Mouse (Mus musculus) CH12.LX (cell line): Measurements from ENCODE around the gene Creb1. TPM values are rescaled to one million over a fixed set of nuclear protein-coding genes. Genes with fewer than 3 reads are reported as not detected.
A peak's percentile ranks its signal among the peaks of the same experiment; 100 is the strongest.

Experiments used
- DNase-seq: peaks from one replicate; pipeline ENCODE4 v3.0.0-alpha.2; 2013; ENCODE audit errors: extremely low read depth
- H3K27ac ChIP-seq: 2 replicates; pipeline ENCODE4 v1.5.1; 2012; ENCODE audit warnings: low read depth, mild to moderate bottlenecking, control low read depth, moderate library complexity; ENCODE audit not compliant: insufficient read depth
- H3K27me3 ChIP-seq: replicated peaks from 2 replicates; pipeline ENCODE3; 2012; ENCODE audit warnings: inconsistent platforms
- H3K36me3 ChIP-seq, 2 experiments: replicated peaks in 1 of 2; 2 replicates each; pipeline versions ENCODE3 to v1.6.1; 2012; ENCODE audit warnings: inconsistent platforms in 1 of 2, low read length in 1 of 2, mild to moderate bottlenecking in 1 of 2, mixed read lengths in 1 of 2, moderate library complexity in 1 of 2; ENCODE audit not compliant: control insufficient read depth in 1 of 2, insufficient read depth in 1 of 2
- H3K4me1 ChIP-seq, 2 experiments: 2 replicates each; pipeline ENCODE4 v1.6.1; 2012; ENCODE audit warnings: inconsistent platforms in 1 of 2, moderate library complexity in 1 of 2; ENCODE audit not compliant: insufficient read depth in 2 of 2, control insufficient read depth in 1 of 2
- H3K4me2 ChIP-seq: 2 replicates; pipeline ENCODE4 v1.6.1; 2012; ENCODE audit warnings: low read depth, mild to moderate bottlenecking, control low read depth; ENCODE audit not compliant: poor library complexity, insufficient read depth, severe bottlenecking
- H3K4me3 ChIP-seq, 3 experiments: fragments of 150-350 bp in 1 of 3; sonication (generic) in 1 of 3; replicated peaks in 1 of 3; 2 replicates each; pipeline versions ENCODE3 to v1.5.1; 2011 to 2012; ENCODE audit warnings: low read depth in 2 of 3, low read length in 2 of 3, mild to moderate bottlenecking in 2 of 3, moderate library complexity in 2 of 3, control low read depth in 1 of 3, improper control_type of control experiment in 1 of 3, inconsistent platforms in 1 of 3, mixed read lengths in 1 of 3; ENCODE audit not compliant: poor library complexity in 1 of 3
- H3K79me2 ChIP-seq: replicated peaks from 2 replicates; pipeline ENCODE4 v1.6.1; 2012; ENCODE audit warnings: mild to moderate bottlenecking, moderate library complexity; ENCODE audit not compliant: control insufficient read depth, poor library complexity, insufficient read depth, severe bottlenecking; ENCODE audit errors: extremely low read depth
- H3K9ac ChIP-seq: 2 replicates; pipeline ENCODE4 v1.6.1; 2012; ENCODE audit warnings: low read depth, mild to moderate bottlenecking, control low read depth, moderate library complexity; ENCODE audit not compliant: insufficient read depth
- H3K9me3 ChIP-seq: replicated peaks from 2 replicates; pipeline ENCODE3; 2012; ENCODE audit warnings: low read length, inconsistent platforms, mixed read lengths
- BHLHE40 ChIP-seq: IDR thresholded peaks from 2 replicates; pipeline ENCODE4 v1.6.1; 2011; ENCODE audit warnings: mild to moderate bottlenecking, low read depth, low read length, improper control_type of control experiment
- EP300 ChIP-seq: IDR thresholded peaks from 2 replicates; pipeline ENCODE4 v1.6.1; 2011; ENCODE audit warnings: low read length, improper control_type of control experiment
- ETS1 ChIP-seq: conservative IDR thresholded peaks from 2 replicates; pipeline ENCODE4 v1.6.1; 2012; ENCODE audit warnings: low read depth, mild to moderate bottlenecking, inconsistent platforms, low read length, improper control_type of control experiment, moderate library complexity
- GABPA ChIP-seq: IDR thresholded peaks from 2 replicates; pipeline ENCODE4 v1.6.1; 2012; ENCODE audit warnings: low read depth, low read length, improper control_type of control experiment, inconsistent platforms; ENCODE audit not compliant: insufficient replicate concordance
- HCFC1 ChIP-seq: IDR thresholded peaks from 2 replicates; pipeline ENCODE4 v1.6.1; 2012; ENCODE audit warnings: low read depth, mild to moderate bottlenecking, inconsistent platforms, low read length, improper control_type of control experiment
- JUND ChIP-seq: conservative IDR thresholded peaks from 2 replicates; pipeline ENCODE4 v1.6.1; 2011; ENCODE audit warnings: low read depth, low read length, improper control_type of control experiment
- MAFK ChIP-seq: IDR thresholded peaks from 2 replicates; pipeline ENCODE4 v1.6.1; 2011; ENCODE audit warnings: low read length, improper control_type of control experiment; ENCODE audit not compliant: insufficient replicate concordance
- MAX ChIP-seq: IDR thresholded peaks from 2 replicates; pipeline ENCODE4 v1.6.1; 2011; ENCODE audit warnings: low read length, improper control_type of control experiment
- MXI1 ChIP-seq: IDR thresholded peaks from 2 replicates; pipeline ENCODE4 v1.6.1; 2011; ENCODE audit warnings: mild to moderate bottlenecking, low read depth, low read length, improper control_type of control experiment
- MYC ChIP-seq: IDR thresholded peaks from 2 replicates; pipeline ENCODE4 v1.6.1; 2011; ENCODE audit warnings: low read depth, mild to moderate bottlenecking, improper control_type of control experiment, low read length
- NRF1 ChIP-seq: IDR thresholded peaks from 2 replicates; pipeline ENCODE4 v1.6.1; 2014; ENCODE audit warnings: low read depth, mild to moderate bottlenecking, inconsistent platforms, low read length, improper control_type of control experiment, moderate library complexity
- RAD21 ChIP-seq: IDR thresholded peaks from 2 replicates; pipeline ENCODE4 v1.6.1; 2011; ENCODE audit warnings: low read depth, mild to moderate bottlenecking, low read length, improper control_type of control experiment, moderate library complexity
- ZKSCAN1 ChIP-seq: IDR thresholded peaks from 2 replicates; pipeline ENCODE4 v1.6.1; 2012; ENCODE audit warnings: low read depth, inconsistent platforms, low read length, improper control_type of control experiment, borderline replicate concordance
- dilution Hi-C: fragments of 300-500 bp; cut with MboI; formaldehyde crosslinking; loops from 2 replicates; pipeline ENCODE4 v1.14.3; 2020; ENCODE audit warnings: low sequenced_read_pairs; ENCODE audit not compliant: extremely low pct_unique_long_range_greater_than_20kb, extremely low pct_ligation_motif_present
- in situ Hi-C: fragments of 300-500 bp; cut with MboI; formaldehyde crosslinking; loops from 3 replicates; pipeline ENCODE4 v1.14.3; 2019; ENCODE audit warnings: low sequenced_read_pairs, low pct_ligation_motif_present, low pct_unique_long_range_greater_than_20kb, mixed read lengths
- polyA plus RNA-seq: library from polyadenylated mRNA; unstranded; fragments of >175 nt; gene quantifications from 2 replicates; pipeline ENCODE4 v1.2.1, GENCODE M21; 2012; ENCODE audit warnings: low read depth; ENCODE audit not compliant: insufficient read length
- total RNA-seq, 2 experiments: library from RNA; depleted of rRNA; stranded (reverse); fragments of 300-350 nt in 1 of 2; fragments of >200 nt in 1 of 2; gene quantifications; 2 replicates each; pipeline ENCODE4 v1.2.3; 2012 to 2014

Creb1 gene
- total and polyA plus RNA-seq, 3 experiments, result 21.0 to 42.8 (median 24.2) TPM

GRCm38 (mm10) chr1:64527626-64528025 lies 4.8 kb upstream of the Creb1 start:
- Histone ChIP-seq H3K9me3 (peaks cover 8% of the 10 kb centered on the region), H3K27ac (no peak overlapping the region), H3K79me2 (peaks cover 3% of the 10 kb centered on the region; the same call in 1 of the 2 replicates), H3K4me3 (no peak overlapping the region), H3K9ac (no peak overlapping the region), H3K36me3 (peaks cover 0 to 6% of the 10 kb centered on the region in 2 experiments), H3K4me1 (peaks cover 13 to 47% of the 10 kb centered on the region in 2 experiments), H3K4me2 (no peak overlapping the region), H3K27me3 (no peaks in the 10 kb centered on the region)
- dilution Hi-C loops (no loop called here), in situ Hi-C loops (no loop called here)
- DNase-seq, result peak; percentile 37
- TF ChIP-seq MYC, result 0 out of 2 replicates have a peak, but pooled peaks have one; percentile 14
- peak; percentile 45 for TF ChIP-seq EP300
- TF ChIP-seq RAD21, result no peak

- H3K4me2 ChIP-seq, result no peak overlapping the region
- peaks cover 11 to 38% of the 10 kb centered on the region in 2 experiments for H3K4me1 ChIP-seq
- H3K27me3 ChIP-seq, result no peaks in the 10 kb centered on the region
- H3K4me3 ChIP-seq, result no peak overlapping the region
- DNase-seq, result peak; percentile 66
- H3K36me3 ChIP-seq, result peaks cover 0 to 6% of the 10 kb centered on the region in 2 experiments
- in situ Hi-C loops, result no loop called here
- dilution Hi-C loops, result no loop called here
- peaks cover 16% of the 10 kb centered on the region for H3K79me2 ChIP-seq
- H3K9me3 ChIP-seq, result peaks cover 6% of the 10 kb centered on the region
- TF ChIP-seq HCFC1, result no peak
- TF ChIP-seq ETS1, result no peak
- no peak for TF ChIP-seq JUND
- TF ChIP-seq NRF1, result no peak
- no peak for TF ChIP-seq BHLHE40
- 0 out of 2 replicates have a peak, but pooled peaks have one; percentile 38 for TF ChIP-seq MAFK
- TF ChIP-seq MYC, result peak; percentile 28; the same call in 1 of the 2 replicates
- TF ChIP-seq ZKSCAN1, result no peak
- no peak overlapping the region for H3K27ac ChIP-seq
- no peak overlapping the region for H3K9ac ChIP-seq
Observed at GRCm38 (mm10) chr1:64529781-64530315, 2.6 kb upstream of the Creb1 start.

- H3K79me2 ChIP-seq, result peaks cover 25% of the 10 kb centered on the region
- in situ Hi-C loops (no loop called here), dilution Hi-C loops (no loop called here)
- H3K4me2 ChIP-seq, result peak overlapping the region; percentile 26
- H3K27ac ChIP-seq, result peak overlapping the region; percentile 84
- peak overlapping the region; percentile 64 to 87 (median 77) for H3K4me3 ChIP-seq
- peaks cover 2% of the 10 kb centered on the region for H3K9me3 ChIP-seq
- H3K4me1 ChIP-seq, result peaks cover 11 to 55% of the 10 kb centered on the region in 2 experiments
- peak overlapping the region; percentile 55 for H3K9ac ChIP-seq
- H3K27me3 ChIP-seq, result no peaks in the 10 kb centered on the region
- H3K36me3 ChIP-seq, result peaks cover 0 to 10% of the 10 kb centered on the region in 2 experiments
- no peak for DNase-seq
- TF ChIP-seq MYC, result 0 out of 2 replicates have a peak, but pooled peaks have one; percentile 25
- no peak for TF ChIP-seq GABPA
- 0 out of 2 replicates have a peak, but pooled peaks have one; percentile 19 for TF ChIP-seq MAX
- 0 out of 2 replicates have a peak, but pooled peaks have one; percentile 7 for TF ChIP-seq MXI1
Observed at GRCm38 (mm10) chr1:64531548-64531947, 897 bp upstream of the Creb1 start.
